Mouse (Mus musculus) kidney, postnatal 25 days (tissue): ENCODE data around the gene Prdx6b.

Source experiments
- DNase-seq, 2 experiments: peaks; one replicate each; pipeline ENCODE4 v3.0.0; 2021; ENCODE audit warnings: mixed read lengths in 2 of 2

Prdx6b gene

DNA sequence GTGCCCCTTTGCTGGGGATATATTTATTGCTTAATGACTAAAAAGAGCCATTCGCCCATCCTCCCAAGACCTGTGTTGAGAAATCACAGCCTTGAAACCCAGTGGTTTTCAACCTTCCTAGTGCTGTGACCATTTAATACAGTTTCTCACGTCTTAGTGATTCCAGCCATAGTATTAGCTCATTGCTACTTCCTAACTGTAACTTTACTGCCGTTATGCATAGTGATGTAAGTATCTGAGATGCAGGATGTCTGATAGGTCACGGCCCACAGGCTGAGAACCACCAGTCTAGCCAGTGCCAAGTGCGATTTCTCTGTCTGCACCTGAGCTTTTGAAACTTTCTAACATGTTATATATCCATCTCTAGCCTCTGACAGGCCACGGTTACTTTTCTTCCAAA is 35.0 kb downstream of the Prdx6b start:
- no peak for DNase-seq

DNA sequence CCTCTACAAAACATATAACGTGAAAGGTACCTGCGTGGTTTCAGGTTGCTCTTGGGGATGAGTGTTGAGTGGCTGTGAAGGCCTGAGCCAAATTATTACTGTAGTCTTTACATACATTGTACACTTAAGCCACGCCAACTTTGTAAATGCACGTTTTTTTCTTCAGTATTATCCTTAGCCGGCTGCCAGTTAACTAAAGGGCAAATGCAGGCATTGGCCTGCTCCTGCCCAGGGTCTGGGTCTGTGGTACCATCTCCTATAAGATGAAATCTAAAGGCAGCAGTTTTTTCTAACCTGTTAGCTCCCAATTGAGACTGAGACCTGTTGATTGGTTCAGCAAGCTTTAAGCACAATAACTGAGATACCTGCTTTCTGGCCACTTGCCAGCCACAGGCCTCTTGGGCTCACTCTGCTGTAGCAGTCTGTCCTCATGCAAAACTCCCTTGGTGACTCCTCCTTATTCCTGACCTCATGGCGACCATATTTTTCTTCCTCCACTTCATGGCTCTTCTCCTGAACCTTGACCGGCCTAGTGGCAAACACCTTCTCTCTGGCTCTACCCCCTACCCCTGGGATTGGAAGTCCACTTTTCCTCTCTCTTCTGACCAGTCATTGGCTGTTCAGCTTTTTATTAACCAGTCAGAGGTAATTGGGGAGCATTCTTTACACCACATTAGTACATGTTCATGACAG is 36.8 kb downstream of the Prdx6b start:
- no peak for DNase-seq

DNA sequence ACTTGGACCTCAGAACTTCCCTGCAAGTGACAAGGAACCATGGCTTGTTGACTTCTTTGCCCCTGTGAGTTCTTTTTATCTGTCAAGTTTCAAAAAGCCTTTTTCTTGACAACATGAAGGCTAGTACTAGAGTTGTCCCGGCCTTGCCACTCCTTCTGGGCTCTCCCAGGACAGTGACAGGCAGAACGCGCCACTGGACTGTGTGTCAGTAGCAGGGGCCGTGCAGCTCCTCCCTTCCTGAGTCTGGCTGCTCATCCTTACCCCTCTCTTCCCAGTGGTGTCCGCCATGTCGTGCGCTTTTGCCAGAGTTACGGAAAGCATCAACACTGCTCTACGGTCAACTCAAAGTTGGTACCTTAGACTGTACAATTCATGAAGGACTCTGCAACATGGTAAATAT is 48.3 kb downstream of the Prdx6b start:
- DNase-seq, result no peak
